Mouse (Mus musculus) C2C12 (cell line): ENCODE results near the gene Pbx4.

Experiments used
- CEBPB ChIP-seq: IDR thresholded peaks from one replicate; pipeline ENCODE4 v1.6.1; 2011; ENCODE audit warnings: low read depth, mild to moderate bottlenecking, control low read depth, moderate library complexity
- CTCF ChIP-seq: IDR thresholded peaks from one replicate; pipeline ENCODE4 v1.5.1; 2011; ENCODE audit not compliant: control insufficient read depth, insufficient read depth, insufficient read length
- MYOD1 ChIP-seq: IDR thresholded peaks from one replicate; pipeline ENCODE4 v1.6.1; 2011; ENCODE audit warnings: low read depth; ENCODE audit not compliant: control insufficient read depth, insufficient read length
- USF1 ChIP-seq: IDR thresholded peaks from one replicate; pipeline ENCODE4 v1.6.1; 2011; ENCODE audit warnings: low read depth, mild to moderate bottlenecking, control low read depth, moderate library complexity

DNA sequence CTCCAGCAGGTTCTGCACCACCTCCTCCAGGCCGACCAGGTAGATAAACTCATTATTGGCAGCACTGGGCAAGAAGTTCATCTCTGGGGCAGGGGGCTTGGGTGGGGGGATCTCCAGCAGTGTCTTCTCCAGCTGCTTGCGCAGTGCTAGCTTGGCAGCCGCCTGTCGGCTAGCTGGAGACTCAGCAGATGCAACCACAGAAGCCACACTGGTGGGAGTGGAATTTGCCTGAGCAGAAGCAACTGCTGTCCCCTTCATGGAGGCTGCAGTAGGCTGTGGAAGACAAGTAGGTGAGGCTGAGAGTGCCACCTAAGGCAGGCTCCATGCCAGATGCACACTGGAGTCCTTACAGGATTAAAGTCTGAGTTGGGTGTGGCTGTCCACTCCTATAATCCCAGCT, 82.2 kb downstream of the Pbx4 start:
- TF ChIP-seq CEBPB (no peak), MYOD1 (no peak), CTCF (no peak), USF1 (no peak)
